Mouse (Mus musculus) olfactory bulb, adult 2 months (tissue): ENCODE data around the gene Bach2. TPM values are rescaled to one million over a fixed set of nuclear protein-coding genes. Genes with fewer than 3 reads are reported as not detected.

Experiments
- H3K27ac ChIP-seq: fragments of 200-500 bp; 2 replicates; pipeline ENCODE4 v1.5.1; 2012; ENCODE audit warnings: low read depth, low read length; ENCODE audit not compliant: insufficient read depth
- H3K4me1 ChIP-seq: fragments of 200-500 bp; 2 replicates; pipeline ENCODE4 v1.6.1; 2012; ENCODE audit warnings: low read length; ENCODE audit not compliant: control insufficient read depth, insufficient read depth
- H3K4me3 ChIP-seq: fragments of 200-500 bp; 2 replicates; pipeline ENCODE4 v1.5.1; 2012; ENCODE audit warnings: mild to moderate bottlenecking, low read depth, low read length, moderate library complexity; ENCODE audit not compliant: insufficient read depth
- CTCF ChIP-seq: fragments of 200-500 bp; IDR thresholded peaks from 2 replicates; pipeline ENCODE4 v1.5.1; 2012; ENCODE audit warnings: low read depth, mild to moderate bottlenecking, low read length, moderate library complexity; ENCODE audit not compliant: insufficient read depth
- POLR2A ChIP-seq: fragments of 200-500 bp; IDR thresholded peaks from 2 replicates; pipeline ENCODE4 v1.6.1; 2012; ENCODE audit warnings: mild to moderate bottlenecking, low read depth, low read length, moderate library complexity; ENCODE audit not compliant: insufficient read depth
- WGBS: fragments of 180-500 bp; shearing (Covaris S2); methylation state at CpG from one replicate; pipeline ENCODE4 v1.1.7; 2018; 5-methylcytosine and 5-hydroxymethylcytosine counted together
- polyA plus RNA-seq: library from polyadenylated mRNA; stranded (reverse); fragments of >200 nt; gene quantifications from 2 replicates; pipeline ENCODE4 v1.2.4, GENCODE M21; 2012; ENCODE audit warnings: low replicate concordance; ENCODE audit not compliant: missing spikeins, insufficient read depth, insufficient read length

The Bach2 gene
- polyA plus RNA-seq, 1 experiment: not detected

GRCm38 (mm10) chr4:32373085-32373484 is 134.5 kb downstream of the Bach2 start:
- Histone ChIP-seq H3K4me3 (no peak overlapping the region), H3K27ac (no peak overlapping the region), H3K4me1 (peaks cover 20% of the 10 kb centered on the region)
- 38% methylated on average over 7 of the region's 7 CpGs for WGBS
- TF ChIP-seq CTCF (no peak), POLR2A (no peak)

DNA sequence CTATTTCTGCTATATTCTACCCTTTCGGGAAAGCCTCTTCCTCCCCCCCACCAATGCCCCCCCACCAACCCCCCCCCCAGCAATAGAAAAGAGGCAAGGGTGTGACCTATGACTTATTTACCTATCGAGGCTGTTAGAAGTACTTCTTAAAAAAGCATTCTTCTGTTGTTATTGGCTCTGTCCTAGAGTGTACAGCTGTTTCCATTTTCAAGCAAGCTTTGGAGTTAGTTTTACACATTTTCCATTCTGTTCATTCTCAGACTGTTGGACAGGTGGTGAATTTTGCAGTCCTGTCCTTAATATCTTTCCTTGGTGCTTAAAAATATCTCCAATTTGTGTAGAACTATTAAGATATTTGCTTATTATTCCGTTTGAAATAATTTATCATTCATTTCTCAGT is 134.9 kb downstream of the Bach2 start:
- peaks cover 20% of the 10 kb centered on the region for H3K4me1 ChIP-seq
- no peak for TF ChIP-seq POLR2A
- WGBS: 75% methylated on average over 3 of the region's 3 CpGs
- no peak overlapping the region for H3K27ac ChIP-seq
- no peak overlapping the region for H3K4me3 ChIP-seq

GRCm38 (mm10) chr4:32374751-32375582 is 136.4 kb downstream of the Bach2 start:
- TF ChIP-seq CTCF (no peak), POLR2A (no peak)
- Histone ChIP-seq H3K4me1 (peaks cover 20% of the 10 kb centered on the region), H3K4me3 (no peak overlapping the region), H3K27ac (no peak overlapping the region)
- WGBS: 78% methylated on average over 10 of the region's 10 CpGs

DNA sequence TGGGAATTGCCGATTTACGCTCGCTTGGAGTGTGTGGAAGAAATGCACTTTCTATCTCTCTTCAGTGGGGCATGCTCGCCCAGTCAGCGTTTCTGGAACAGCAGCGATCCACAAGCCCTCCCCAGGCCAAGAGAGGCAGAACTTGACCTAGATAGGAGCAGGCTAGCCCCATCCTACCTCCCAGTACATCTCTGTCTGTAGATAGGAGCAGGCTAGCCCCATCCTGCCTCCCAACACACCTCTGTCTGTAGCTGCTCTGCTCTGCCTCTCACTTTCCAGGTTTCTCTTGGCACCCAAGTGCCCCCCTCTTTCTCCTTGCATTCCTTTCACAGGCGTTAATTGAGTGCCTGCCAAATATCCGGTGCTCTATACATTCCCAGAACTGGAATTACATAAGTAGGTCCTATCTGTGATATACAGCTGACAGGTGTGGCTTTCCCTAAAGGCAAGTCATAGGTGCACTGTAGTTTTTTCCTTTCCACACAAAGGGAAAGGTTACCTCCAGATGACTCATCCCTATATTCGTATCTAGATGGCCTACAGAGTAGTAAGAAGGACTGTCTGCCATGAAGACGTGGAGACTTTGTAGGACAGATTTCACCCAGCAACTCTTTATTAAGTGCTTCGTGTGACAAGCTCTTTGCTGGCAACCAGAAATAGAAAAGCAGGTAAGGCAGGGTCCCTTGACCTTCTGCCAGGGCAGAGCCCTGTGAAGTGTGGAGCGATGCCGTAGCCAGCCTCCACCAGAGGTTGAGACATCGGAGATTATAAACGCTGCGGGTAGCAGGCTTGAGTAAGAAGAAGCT is 137.3 kb downstream of the Bach2 start:
- TF ChIP-seq POLR2A (no peak), CTCF (no peak)
- H3K27ac ChIP-seq: no peak overlapping the region
- WGBS: 92% methylated on average over 16 of the region's 16 CpGs
- H3K4me3 ChIP-seq: no peak overlapping the region
- H3K4me1 ChIP-seq: peaks cover 16% of the 10 kb centered on the region

DNA sequence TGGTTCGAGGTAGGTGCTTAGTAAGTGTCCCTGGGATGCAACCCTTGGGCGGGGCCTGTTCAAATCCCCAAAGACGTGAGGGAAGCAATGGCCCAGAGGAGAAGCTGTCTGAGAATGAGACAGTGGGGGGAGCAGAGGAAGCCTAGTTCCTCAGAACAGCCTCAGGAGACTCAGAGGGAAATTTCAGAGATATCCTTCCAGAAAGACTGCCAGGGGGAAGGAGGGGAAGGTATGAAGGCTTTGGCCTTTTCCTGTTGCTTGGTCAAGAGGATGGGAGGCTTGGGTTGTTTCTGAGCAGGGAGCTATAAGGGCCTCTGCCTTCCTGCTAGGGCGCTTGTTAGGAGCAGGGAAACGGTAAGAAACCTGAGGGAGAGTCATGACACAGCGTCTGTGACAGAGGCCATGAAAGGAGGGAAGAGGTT is 137.9 kb downstream of the Bach2 start:
- TF ChIP-seq CTCF (no peak), POLR2A (no peak)
- 86% methylated on average over 6 of the region's 6 CpGs for WGBS
- H3K4me3 ChIP-seq: no peak overlapping the region
- H3K4me1 ChIP-seq: peaks cover 13% of the 10 kb centered on the region
- H3K27ac ChIP-seq: no peak overlapping the region

DNA sequence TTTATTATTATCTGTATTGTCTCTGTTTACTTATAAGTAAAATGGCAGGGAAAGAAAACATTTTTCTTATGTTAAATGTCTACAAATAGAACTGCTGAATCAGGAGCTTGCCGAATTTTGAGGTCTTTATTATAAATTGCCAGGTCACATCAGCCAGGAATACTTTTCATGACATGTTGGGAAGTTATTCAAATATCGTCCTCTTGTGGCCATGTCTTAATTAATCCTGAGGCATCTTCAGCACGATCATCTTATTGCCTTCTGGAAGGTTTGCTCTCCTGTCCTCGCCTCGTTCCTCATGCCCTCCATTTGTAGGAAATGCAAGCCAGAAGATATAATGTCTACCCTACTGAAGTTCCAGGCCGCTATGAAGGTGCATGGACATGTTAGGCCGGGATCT is 140.5 kb downstream of the Bach2 start:
- H3K27ac ChIP-seq: no peak overlapping the region
- peaks cover 5% of the 10 kb centered on the region for H3K4me1 ChIP-seq
- TF ChIP-seq POLR2A (no peak), CTCF (no peak)
- H3K4me3 ChIP-seq: no peak overlapping the region
- 89% methylated on average over 7 of the region's 7 CpGs for WGBS

- Histone ChIP-seq H3K4me3 (no peak overlapping the region), H3K4me1 (peaks cover 5% of the 10 kb centered on the region), H3K27ac (no peak overlapping the region)
- TF ChIP-seq POLR2A: no peak
- TF ChIP-seq CTCF: no peak
- 78% methylated on average over 16 of the region's 16 CpGs for WGBS
Measured at GRCm38 (mm10) chr4:32381666-32382381, 143.2 kb downstream of the Bach2 start.

DNA sequence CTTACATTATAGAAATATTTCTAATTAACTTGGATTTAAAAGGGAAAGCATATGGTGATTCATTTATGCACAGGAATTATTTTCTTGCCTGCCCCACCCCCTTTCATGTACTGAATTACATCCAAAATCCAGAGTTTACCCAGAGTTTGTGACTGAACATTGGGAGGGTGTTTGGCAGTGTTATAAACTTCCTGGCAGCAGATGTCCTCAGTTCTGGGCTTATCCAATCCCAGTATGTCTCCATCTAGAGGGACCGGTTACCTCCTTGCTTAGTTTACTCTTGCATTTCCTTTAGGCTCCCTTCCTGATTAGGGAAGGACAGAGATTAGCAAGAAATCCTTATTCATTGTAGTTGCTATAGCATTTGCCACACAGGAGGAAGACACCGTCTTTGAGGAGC is 146.5 kb downstream of the Bach2 start:
- peaks cover 21% of the 10 kb centered on the region for H3K4me1 ChIP-seq
- WGBS: 91% methylated on average over 2 of the region's 2 CpGs
- no peak overlapping the region for H3K27ac ChIP-seq
- no peak overlapping the region for H3K4me3 ChIP-seq
- TF ChIP-seq POLR2A: no peak
- TF ChIP-seq CTCF: no peak
